Mouse (Mus musculus): Measurements from ENCODE around the gene Guca2b. TPM values are rescaled to one million over a fixed set of nuclear protein-coding genes. Genes with fewer than 3 reads are reported as not detected.

Guca2b gene
- polyA plus RNA-seq, 1 experiment from 2014 or later: not detected

DNA sequence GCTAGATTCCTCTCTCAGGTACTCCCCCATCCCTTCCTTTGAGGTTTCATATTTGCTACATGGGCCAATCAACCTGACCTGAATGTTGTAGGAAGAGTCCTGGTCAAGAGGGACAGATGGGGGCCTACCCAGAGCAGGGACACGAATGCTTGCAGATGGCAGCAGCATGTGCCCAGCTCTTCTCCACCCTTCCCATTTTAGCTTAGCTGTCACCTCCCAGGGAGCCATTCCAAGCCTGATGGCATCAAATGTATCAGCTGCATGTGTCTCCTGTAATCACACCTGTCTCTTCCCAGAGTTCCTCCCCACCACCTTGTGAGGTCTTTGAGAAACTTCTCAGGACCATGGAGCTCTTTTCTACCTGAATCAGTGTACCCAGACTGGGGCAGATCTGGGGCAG, 1.7 kb downstream of the Guca2b start:
- Histone ChIP-seq H3K9ac (no peak overlapping the region), H3K4me2 (replicated peaks) (no peak overlapping the region), H3K27me3 (no peaks in the 10 kb centered on the region), H3K4me3 (replicated peaks) (no peak overlapping the region), H3K4me1 (no peaks in the 10 kb centered on the region), H3K9me3 (replicated peaks) (no peaks in the 10 kb centered on the region), H3K27ac (replicated peaks) (no peak overlapping the region), H3K36me3 (no peaks in the 10 kb centered on the region)
- ATAC-seq (ENCODE audit: insufficient number of reproducible peaks, low FRiP score, low TSS enrichment, low read depth): no peak
- WGBS: 75% methylated on average over 1 of the region's 1 CpGs

DNA sequence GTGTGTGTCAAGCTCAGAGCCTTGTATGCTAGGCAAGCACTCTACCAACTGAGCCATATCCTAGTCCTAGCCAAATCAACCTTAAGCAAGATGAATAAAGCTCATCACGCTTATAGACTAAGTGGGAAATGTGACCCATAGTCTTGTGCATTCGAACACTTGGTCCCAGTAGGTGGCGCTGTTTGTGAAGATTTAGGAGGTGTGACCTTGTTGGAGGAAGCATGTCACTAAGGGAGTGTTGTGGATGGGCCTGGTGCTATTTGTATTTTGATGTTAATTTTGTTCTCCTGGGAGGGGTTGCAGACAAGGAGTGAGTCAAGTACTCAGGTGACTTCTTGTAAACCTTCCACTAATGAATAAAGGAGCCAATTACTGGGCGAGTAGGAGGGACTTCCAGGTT, 16.1 kb downstream of the Guca2b start:
- Histone ChIP-seq H3K9ac (no peak overlapping the region), H3K9me3 (replicated peaks) (0 out of 2 replicates have a peak, but pooled peaks cover 5% of the 10 kb centered on the region), H3K27ac (replicated peaks) (no peak overlapping the region), H3K4me3 (replicated peaks) (no peak overlapping the region), H3K27me3 (no peaks in the 10 kb centered on the region), H3K4me1 (no peaks in the 10 kb centered on the region), H3K4me2 (replicated peaks) (no peak overlapping the region), H3K36me3 (no peaks in the 10 kb centered on the region)
- 81% methylated on average over 4 of the region's 4 CpGs for WGBS
- no peak for ATAC-seq (ENCODE audit: insufficient number of reproducible peaks, low FRiP score, low TSS enrichment, low read depth)

DNA sequence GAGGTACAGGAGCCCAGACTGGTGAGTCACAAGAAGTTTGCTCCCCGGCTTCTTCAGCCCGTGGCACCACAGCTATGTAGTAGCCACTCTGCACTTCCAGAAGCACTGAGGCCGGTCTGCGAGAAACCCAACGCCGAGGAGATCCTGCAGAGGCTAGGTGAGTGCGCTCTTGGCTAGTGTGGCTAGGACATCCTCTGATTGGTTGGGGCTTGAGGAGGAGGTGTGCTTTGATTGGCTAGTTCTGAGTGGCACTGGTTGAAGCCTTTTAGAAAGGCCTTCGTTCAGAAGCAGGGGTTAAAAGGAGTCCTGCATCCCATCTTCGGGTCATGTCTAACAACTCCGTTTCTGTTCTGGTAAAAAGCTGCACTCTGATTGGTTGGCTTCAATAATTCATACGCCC, 20.1 kb downstream of the Guca2b start:
- Histone ChIP-seq H3K4me1 (no peaks in the 10 kb centered on the region), H3K27me3 (no peaks in the 10 kb centered on the region), H3K36me3 (no peaks in the 10 kb centered on the region), H3K27ac (replicated peaks) (no peak overlapping the region), H3K9ac (no peak overlapping the region), H3K9me3 (replicated peaks) (0 out of 2 replicates have a peak, but pooled peaks cover 5% of the 10 kb centered on the region), H3K4me3 (replicated peaks) (no peak overlapping the region), H3K4me2 (replicated peaks) (no peak overlapping the region)
- WGBS: 60% methylated on average over 11 of the region's 11 CpGs
- ATAC-seq (ENCODE audit: insufficient number of reproducible peaks, low FRiP score, low TSS enrichment, low read depth): no peak

DNA sequence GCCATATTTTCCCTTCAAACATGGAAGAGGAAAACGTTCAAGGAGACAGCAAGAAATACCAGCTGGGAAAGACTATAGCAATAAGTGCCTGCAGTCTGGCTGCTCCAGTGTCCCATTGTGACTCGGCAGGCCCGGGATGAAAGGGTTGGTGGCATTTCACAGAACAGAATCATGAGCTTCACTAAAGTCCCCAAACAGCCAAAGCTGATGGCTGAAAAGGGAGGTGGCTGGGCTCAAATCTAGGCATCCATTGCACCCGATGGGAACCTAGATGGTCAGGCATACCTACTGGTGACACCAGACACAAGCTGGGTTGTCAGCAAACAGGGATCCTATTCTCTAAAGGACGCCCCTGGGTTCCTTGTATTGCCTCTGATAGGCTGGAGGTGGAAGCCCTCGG, 20.8 kb downstream of the Guca2b start:
- Histone ChIP-seq H3K36me3 (no peaks in the 10 kb centered on the region), H3K4me3 (replicated peaks) (no peak overlapping the region), H3K9ac (no peak overlapping the region), H3K4me1 (peaks cover 5% of the 10 kb centered on the region; the same call in 1 of the 2 replicates), H3K4me2 (replicated peaks) (no peak overlapping the region), H3K27ac (replicated peaks) (no peak overlapping the region), H3K9me3 (replicated peaks) (0 out of 2 replicates have a peak, but pooled peaks cover 5% of the 10 kb centered on the region), H3K27me3 (no peaks in the 10 kb centered on the region)
- no peak for ATAC-seq (ENCODE audit: insufficient number of reproducible peaks, low FRiP score, low TSS enrichment, low read depth)
- whole genome bisulfite sequencing: 80% methylated on average over 6 of the region's 6 CpGs

DNA sequence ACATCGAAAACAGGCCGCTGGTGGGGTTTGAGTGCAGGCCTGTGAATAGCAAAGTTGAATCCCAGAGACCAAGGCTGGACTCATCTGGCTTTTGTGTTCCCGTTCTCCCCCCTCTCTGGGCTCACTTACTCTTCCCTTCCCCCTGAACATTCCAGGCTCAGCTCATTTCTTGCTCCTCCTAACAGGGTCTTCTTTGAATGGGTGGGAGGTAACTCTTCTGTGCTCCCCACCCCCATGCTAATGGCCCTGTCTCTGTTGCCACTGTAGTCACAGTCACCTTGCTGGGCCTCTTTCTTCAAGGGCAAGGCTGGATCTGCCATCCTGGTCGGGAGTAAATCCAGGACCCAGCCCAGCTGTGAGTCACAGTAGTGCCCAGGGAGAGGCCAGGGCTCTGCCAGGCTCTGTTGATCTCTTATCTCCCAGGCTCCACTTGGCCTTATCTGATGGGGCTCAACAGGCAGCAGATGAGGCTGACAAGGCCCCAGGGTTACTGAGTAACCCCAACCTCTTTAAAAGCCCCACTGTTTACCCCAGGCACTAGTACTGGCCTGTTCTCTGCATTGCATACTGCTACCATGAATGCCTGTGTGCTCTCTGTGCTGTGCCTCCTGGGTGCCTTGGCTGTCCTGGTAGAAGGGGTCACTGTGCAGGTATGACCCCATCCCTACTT, 21.4 kb downstream of the Guca2b start, which contains the start of gene Guca2a:
TSS of gene Guca2a (plus strand) at position 529 of the 670 bp plus-strand sequence.
- Histone ChIP-seq H3K9ac (no peak within 1 kb of the TSS), H3K27me3 (no peaks in the 10 kb centered on the region), H3K4me2 (replicated peaks) (no peak within 1 kb of the TSS), H3K9me3 (replicated peaks) (no peaks in the 10 kb centered on the region), H3K4me1 (peaks cover 5% of the 10 kb centered on the region; the same call in 1 of the 2 replicates), H3K36me3 (no peaks in the 10 kb centered on the region), H3K27ac (replicated peaks) (no peak within 1 kb of the TSS), H3K4me3 (replicated peaks) (no peak within 1 kb of the TSS)
- 73% methylated on average over 4 of the region's 4 CpGs for WGBS
- ATAC-seq (ENCODE audit: insufficient number of reproducible peaks, low FRiP score, low TSS enrichment, low read depth): no peak

DNA sequence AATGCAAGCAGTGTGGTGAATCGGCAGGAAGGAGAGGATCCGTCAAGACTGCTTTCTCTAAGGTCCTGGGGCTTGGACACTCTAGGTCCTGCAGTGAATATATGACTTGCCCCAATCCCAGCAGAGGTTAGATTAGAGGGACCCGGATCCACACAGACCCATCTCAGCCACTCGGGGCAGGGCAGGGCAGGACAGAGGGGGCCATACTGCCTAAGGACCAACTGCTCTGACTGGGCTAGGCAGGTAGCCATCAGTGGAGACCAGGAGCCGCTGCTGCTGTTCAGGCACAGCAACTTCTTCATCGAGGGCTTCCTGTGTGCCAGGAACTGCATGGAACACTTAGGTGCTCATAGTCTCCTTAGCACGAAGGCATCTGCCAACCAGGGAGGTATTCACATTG, 22.0 kb downstream of the Guca2b start:
- Histone ChIP-seq H3K27me3 (no peaks in the 10 kb centered on the region), H3K9ac (no peak overlapping the region), H3K4me1 (peaks cover 5% of the 10 kb centered on the region; the same call in 1 of the 2 replicates), H3K9me3 (replicated peaks) (no peaks in the 10 kb centered on the region), H3K4me2 (replicated peaks) (no peak overlapping the region), H3K27ac (replicated peaks) (no peak overlapping the region), H3K4me3 (replicated peaks) (no peak overlapping the region), H3K36me3 (no peaks in the 10 kb centered on the region)
- WGBS: 79% methylated on average over 7 of the region's 7 CpGs
- ATAC-seq (ENCODE audit: insufficient number of reproducible peaks, low FRiP score, low TSS enrichment, low read depth): no peak

DNA sequence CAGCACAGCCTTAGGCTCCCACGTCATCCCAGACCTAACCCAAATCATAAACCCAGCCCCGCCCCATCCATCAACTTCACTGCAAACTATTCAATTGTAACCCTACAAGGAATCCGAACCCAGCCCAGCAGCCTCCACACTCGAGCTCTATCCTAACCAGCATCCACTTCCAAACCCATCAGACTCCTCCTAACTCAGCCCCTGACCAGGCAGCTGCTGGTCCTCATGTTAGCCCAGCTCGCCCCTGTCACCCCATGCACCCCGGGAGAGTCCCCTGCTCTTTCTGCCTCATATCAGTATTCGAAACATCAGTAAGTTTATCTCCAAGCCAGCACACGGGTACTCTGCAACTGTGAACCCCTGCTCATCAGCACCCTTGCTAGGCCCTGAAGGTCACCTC, 23.1 kb downstream of the Guca2b start:
- Histone ChIP-seq H3K4me3 (replicated peaks) (no peak overlapping the region), H3K4me1 (peaks cover 5% of the 10 kb centered on the region; the same call in 1 of the 2 replicates), H3K36me3 (no peaks in the 10 kb centered on the region), H3K9ac (no peak overlapping the region), H3K4me2 (replicated peaks) (no peak overlapping the region), H3K27ac (replicated peaks) (no peak overlapping the region), H3K9me3 (replicated peaks) (no peaks in the 10 kb centered on the region), H3K27me3 (no peaks in the 10 kb centered on the region)
- WGBS: 68% methylated on average over 8 of the region's 8 CpGs
- ATAC-seq (ENCODE audit: insufficient number of reproducible peaks, low FRiP score, low TSS enrichment, low read depth): no peak

DNA sequence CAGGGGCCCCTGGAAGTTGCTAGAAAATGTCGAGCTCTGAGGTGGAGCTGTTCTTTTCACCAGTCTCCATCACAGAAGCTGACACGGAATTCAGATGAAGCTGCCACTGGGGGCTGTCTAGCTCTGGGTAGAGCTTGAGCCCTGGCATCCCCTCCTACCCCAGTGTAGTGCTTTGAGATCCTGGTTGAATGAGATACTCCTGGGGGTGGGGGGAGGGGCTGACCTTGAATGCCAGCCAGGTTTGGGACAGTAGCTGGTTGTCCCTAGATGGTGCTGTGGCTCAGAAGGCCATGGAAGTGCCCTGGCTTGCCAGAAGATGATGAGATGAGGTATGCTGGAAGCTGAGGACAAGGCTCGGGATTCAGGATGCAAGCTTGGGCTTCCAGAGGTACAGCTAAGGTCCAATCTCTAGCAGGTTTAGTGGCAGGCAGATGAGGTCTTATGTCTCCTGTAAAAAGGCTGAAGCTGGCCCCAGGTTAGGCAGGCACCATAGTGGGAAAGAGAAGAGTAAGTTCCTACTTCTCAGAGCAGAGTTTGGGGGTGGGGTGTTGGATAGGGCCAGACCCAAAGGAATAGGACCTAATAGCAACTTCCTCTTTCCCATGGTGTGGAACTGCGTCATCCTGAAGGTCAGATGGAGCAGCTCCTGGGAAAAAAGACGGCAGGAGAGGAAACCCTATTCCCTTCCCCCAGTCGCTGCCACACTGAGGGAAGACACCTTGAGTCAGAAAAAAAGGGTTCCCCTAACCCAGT, 23.7 kb downstream of the Guca2b start:
- H3K27ac ChIP-seq (replicated peaks): no peak overlapping the region
- no peak overlapping the region for H3K4me3 ChIP-seq (replicated peaks)
- no peaks in the 10 kb centered on the region for H3K9me3 ChIP-seq (replicated peaks)
- no peak overlapping the region for H3K9ac ChIP-seq
- no peak overlapping the region for H3K4me2 ChIP-seq (replicated peaks)
- peaks cover 5% of the 10 kb centered on the region; the same call in 1 of the 2 replicates for H3K36me3 ChIP-seq
- H3K4me1 ChIP-seq: peaks cover 5% of the 10 kb centered on the region; the same call in 1 of the 2 replicates
- 60% methylated on average over 6 of the region's 6 CpGs for WGBS
- no peak for ATAC-seq (ENCODE audit: insufficient number of reproducible peaks, low FRiP score, low TSS enrichment, low read depth)
- H3K27me3 ChIP-seq: no peaks in the 10 kb centered on the region

DNA sequence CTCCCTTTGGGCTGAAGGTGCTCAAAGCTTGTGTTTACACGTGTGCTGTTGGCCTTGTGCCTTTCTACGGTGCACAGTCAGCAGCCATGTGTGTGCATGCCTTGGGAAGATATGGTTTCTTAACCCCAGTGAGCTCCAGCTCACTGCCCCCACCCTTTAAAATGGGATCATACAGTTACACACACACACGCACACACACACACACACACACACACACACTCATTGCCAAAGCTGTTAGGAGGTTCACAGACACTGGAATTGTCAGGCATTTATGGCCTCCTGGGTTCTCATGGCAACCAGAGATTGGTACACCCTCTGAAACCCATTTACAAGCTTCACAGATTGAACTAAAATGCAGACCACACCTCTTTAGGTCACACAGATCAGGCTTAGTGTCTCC, 24.8 kb downstream of the Guca2b start:
- Histone ChIP-seq H3K27me3 (no peaks in the 10 kb centered on the region), H3K4me3 (replicated peaks) (no peak overlapping the region), H3K4me2 (replicated peaks) (no peak overlapping the region), H3K36me3 (peaks cover 15% of the 10 kb centered on the region), H3K4me1 (peaks cover 5% of the 10 kb centered on the region; the same call in 1 of the 2 replicates), H3K9ac (no peak overlapping the region), H3K9me3 (replicated peaks) (no peaks in the 10 kb centered on the region), H3K27ac (replicated peaks) (no peak overlapping the region)
- ATAC-seq (ENCODE audit: insufficient number of reproducible peaks, low FRiP score, low TSS enrichment, low read depth): no peak
- 81% methylated on average over 3 of the region's 3 CpGs for WGBS

DNA sequence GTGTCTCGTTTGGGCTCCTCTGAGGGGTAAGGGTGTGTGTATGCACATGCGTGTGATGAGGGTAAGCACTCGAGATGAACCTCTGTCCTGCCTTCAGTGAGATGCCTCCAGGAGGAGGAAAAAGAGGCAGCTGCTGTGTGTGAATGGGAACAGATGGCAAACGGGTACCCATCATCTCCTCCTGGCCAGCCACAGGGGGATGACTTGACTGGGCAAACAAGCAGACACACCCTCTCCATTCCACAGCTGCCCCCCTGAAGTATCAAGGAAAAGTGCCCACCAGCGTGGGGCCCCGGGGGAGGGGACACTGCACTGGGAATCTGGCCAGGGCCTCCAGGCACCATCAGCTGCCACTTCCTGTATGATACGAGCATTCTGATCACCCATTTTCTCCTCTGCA, 25.4 kb downstream of the Guca2b start:
- no peak overlapping the region for H3K4me3 ChIP-seq (replicated peaks)

DNA sequence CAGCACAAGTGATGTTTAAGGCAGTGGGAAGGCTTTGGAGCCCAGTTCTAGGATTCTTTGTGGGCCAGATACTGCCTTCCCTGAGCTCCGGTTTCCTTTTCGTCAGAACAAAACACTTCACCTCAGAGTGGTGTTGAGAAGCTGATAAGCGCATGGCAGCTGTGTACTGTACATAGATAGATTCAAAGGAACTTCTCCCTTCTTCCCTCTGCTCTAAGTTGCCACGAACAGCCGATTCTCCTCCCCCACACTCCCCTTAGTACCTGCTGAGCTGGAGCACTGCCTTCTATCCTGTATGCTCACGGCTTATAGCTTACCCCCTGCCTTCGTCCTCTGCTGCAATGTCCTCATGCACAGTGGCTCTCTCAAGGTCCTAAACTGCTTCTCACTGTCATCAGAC, 26.0 kb downstream of the Guca2b start:
- H3K4me1 ChIP-seq: peaks cover 5% of the 10 kb centered on the region; the same call in 1 of the 2 replicates
- no peak for ATAC-seq (ENCODE audit: insufficient number of reproducible peaks, low FRiP score, low TSS enrichment, low read depth)
- peaks cover 16% of the 10 kb centered on the region for H3K36me3 ChIP-seq
- 71% methylated on average over 7 of the region's 7 CpGs for WGBS
- no peak overlapping the region for H3K9ac ChIP-seq
- H3K4me2 ChIP-seq (replicated peaks): no peak overlapping the region
- no peaks in the 10 kb centered on the region for H3K9me3 ChIP-seq (replicated peaks)
- no peak overlapping the region for H3K27ac ChIP-seq (replicated peaks)
- no peaks in the 10 kb centered on the region for H3K27me3 ChIP-seq
- no peak overlapping the region for H3K4me3 ChIP-seq (replicated peaks)

More for the DNA sequence above, 25.4 kb downstream of the Guca2b start:
- WGBS: 43% methylated on average over 7 of the region's 7 CpGs
- no peak overlapping the region for H3K4me2 ChIP-seq (replicated peaks)
- peaks cover 16% of the 10 kb centered on the region for H3K36me3 ChIP-seq
- no peaks in the 10 kb centered on the region for H3K9me3 ChIP-seq (replicated peaks)
- H3K27me3 ChIP-seq: no peaks in the 10 kb centered on the region
- peaks cover 5% of the 10 kb centered on the region; the same call in 1 of the 2 replicates for H3K4me1 ChIP-seq
- ATAC-seq (ENCODE audit: insufficient number of reproducible peaks, low FRiP score, low TSS enrichment, low read depth): no peak
- H3K27ac ChIP-seq (replicated peaks): no peak overlapping the region
- no peak overlapping the region for H3K9ac ChIP-seq

All from embryonic facial prominence, embryonic 15.5 days (tissue).